Mouse (Mus musculus) granulocyte monocyte progenitor cell, adult 5-6 weeks (primary cell): ENCODE data around the gene S100a14. TPM values are rescaled to one million over a fixed set of nuclear protein-coding genes. Genes with fewer than 3 reads are reported as not detected.

Experiments
- ATAC-seq: replicated peaks from 2 replicates; pipeline ENCODE4 v1.8.0; 2016; ENCODE audit warnings: mild to moderate bottlenecking, moderate TSS enrichment, inconsistent platforms; ENCODE audit not compliant: poor library complexity, severe bottlenecking
- total RNA-seq, 2 experiments: library from RNA; stranded (forward) in 1 of 2; stranded (reverse) in 1 of 2; fragments of 200-712, 200-1000 nt in 1 of 2; fragments of >200 nt in 1 of 2; fragmentation: Nextera tagmentation in 1 of 2; gene quantifications; 2 replicates each; pipeline ENCODE4 v1.2.3; 2014 to 2017

Gene S100a14
- total RNA-seq, 2 experiments from 2014 or later, result not detected

- no peak for ATAC-seq
Measured at GRCm38 (mm10) chr3:90515242-90515641, 11.4 kb upstream of the S100a14 start.

GRCm38 (mm10) chr3:90515789-90516188 lies 10.9 kb upstream of the S100a14 start:
- no peak for ATAC-seq

GRCm38 (mm10) chr3:90517711-90518110 lies 8.9 kb upstream of the S100a14 start:
- no peak for ATAC-seq

- peak; percentile 93 for ATAC-seq
Measured at GRCm38 (mm10) chr3:90525421-90525820, 1.2 kb upstream of the S100a14 start.

- ATAC-seq, result no peak
Measured at GRCm38 (mm10) chr3:90526076-90526475, 580 bp upstream of the S100a14 start.

- ATAC-seq, result no peak
Measured at GRCm38 (mm10) chr3:90527291-90527873, 726 bp downstream of the S100a14 start.

GRCm38 (mm10) chr3:90531713-90532112 lies 5.1 kb downstream of the S100a14 start:
- ATAC-seq, result no peak

- no peak for ATAC-seq
Measured at GRCm38 (mm10) chr3:90535446-90535845, 8.8 kb downstream of the S100a14 start.

GRCm38 (mm10) chr3:90537141-90537904 lies 10.7 kb downstream of the S100a14 start, which contains the start of gene S100a16:
S100a16 (plus strand) TSS chr3:90537254.
- no peak for ATAC-seq

- no peak for ATAC-seq
Measured at GRCm38 (mm10) chr3:90537905-90538296, 11.2 kb downstream of the S100a14 start.

- no peak for ATAC-seq
Measured at GRCm38 (mm10) chr3:90540904-90541303, 14.2 kb downstream of the S100a14 start.

- ATAC-seq, result no peak
Measured at GRCm38 (mm10) chr3:90549676-90550420, 23.2 kb downstream of the S100a14 start.

GRCm38 (mm10) chr3:90550421-90550790 lies 23.8 kb downstream of the S100a14 start:
- ATAC-seq, result no peak

- ATAC-seq, result no peak
Measured at GRCm38 (mm10) chr3:90552231-90552630, 25.6 kb downstream of the S100a14 start.

GRCm38 (mm10) chr3:90555954-90556353 lies 29.3 kb downstream of the S100a14 start:
- ATAC-seq, result no peak

GRCm38 (mm10) chr3:90560008-90560628 lies 33.5 kb downstream of the S100a14 start, which contains the start of gene S100a3:
S100a3 (plus strand) TSS chr3:90560578.
- no peak for ATAC-seq

GRCm38 (mm10) chr3:90574691-90575090 lies 48.0 kb downstream of the S100a14 start:
- no peak for ATAC-seq

- ATAC-seq, result no peak
Measured at GRCm38 (mm10) chr3:90575320-90575719, 48.7 kb downstream of the S100a14 start.

- no peak for ATAC-seq
Measured at GRCm38 (mm10) chr3:90576351-90577001, 49.8 kb downstream of the S100a14 start.
